Mouse (Mus musculus): ENCODE measurements around the gene Siah3. TPM values are rescaled to one million over a fixed set of nuclear protein-coding genes. Genes with fewer than 3 reads are reported as not detected.
A peak's percentile ranks its signal among the peaks of the same experiment; 100 is the strongest.

Siah3 gene
- total RNA-seq, 2 experiments from 2014 or later: 7.7 to 8.5 TPM

DNA sequence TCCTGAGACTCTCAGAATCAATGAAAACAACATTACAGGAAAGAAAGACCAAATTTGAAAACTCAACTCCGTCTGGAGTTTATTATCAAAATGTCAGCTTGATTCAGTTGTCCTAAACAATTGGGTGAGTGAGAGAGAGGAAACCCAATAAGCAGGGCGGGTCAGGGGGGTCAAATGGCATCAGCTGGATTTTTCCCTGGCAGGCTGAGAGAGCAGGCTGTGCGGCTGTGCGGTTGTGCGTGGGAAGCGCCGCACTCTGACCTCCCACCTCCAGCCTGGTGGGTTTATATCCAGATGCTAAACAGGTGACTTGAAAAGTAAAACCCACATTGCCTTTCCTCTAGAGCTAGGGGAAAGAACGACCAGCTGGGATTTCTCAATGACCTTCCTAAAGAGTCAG lies 85.9 kb downstream of the Siah3 start:
- no peak for TF ChIP-seq CTCF (conservative IDR thresholded peaks at IDR 0.05)
- DNase-seq (ENCODE audit: low spot score in 2 of 2): no peak
- no peak overlapping the region for H3K27ac ChIP-seq

DNA sequence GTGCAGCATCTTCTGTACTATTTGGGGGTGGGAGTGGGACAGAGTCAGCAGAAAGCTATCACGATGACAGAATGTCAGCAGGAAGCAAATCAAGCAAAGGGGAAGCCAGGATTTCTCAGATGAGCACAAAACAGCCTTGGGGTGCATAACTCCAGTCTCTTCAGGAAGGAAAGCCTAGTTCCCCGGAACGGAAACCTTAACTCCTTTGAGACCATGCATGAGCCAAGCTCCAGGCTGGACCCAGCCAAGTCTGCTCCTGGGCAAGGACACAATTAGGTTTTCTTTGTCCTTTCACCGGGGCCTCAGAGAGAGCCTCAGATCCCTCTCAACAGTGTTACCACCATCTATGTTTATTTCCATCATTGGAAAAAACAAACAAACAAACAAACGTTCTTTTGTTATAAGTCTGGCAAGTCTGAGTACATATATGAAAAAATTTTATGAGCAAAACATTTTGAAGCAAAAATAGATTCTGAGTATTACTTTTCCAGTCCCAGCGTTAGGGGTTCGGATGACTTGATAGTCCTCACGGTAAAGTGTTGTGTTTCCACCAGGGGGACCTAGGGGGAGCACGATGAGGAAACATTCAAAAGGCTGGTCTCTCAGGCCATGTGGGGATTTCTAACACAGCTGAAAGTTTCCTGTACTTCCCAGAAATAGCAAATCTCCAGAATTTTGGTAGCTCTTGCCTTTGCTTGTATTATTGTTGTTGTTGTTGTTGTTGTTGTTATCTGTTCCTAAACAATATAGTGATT lies 106.0 kb downstream of the Siah3 start:
- Histone ChIP-seq H3K27ac (no peak overlapping the region), H3K4me3 (no peak overlapping the region)
- TF ChIP-seq CTCF (conservative IDR thresholded peaks at IDR 0.05): peak; percentile 70
- no peak for DNase-seq (ENCODE audit: low spot score in 2 of 2)

More for the DNA sequence above, 85.9 kb downstream of the Siah3 start:
- no peak overlapping the region for H3K4me3 ChIP-seq

DNA sequence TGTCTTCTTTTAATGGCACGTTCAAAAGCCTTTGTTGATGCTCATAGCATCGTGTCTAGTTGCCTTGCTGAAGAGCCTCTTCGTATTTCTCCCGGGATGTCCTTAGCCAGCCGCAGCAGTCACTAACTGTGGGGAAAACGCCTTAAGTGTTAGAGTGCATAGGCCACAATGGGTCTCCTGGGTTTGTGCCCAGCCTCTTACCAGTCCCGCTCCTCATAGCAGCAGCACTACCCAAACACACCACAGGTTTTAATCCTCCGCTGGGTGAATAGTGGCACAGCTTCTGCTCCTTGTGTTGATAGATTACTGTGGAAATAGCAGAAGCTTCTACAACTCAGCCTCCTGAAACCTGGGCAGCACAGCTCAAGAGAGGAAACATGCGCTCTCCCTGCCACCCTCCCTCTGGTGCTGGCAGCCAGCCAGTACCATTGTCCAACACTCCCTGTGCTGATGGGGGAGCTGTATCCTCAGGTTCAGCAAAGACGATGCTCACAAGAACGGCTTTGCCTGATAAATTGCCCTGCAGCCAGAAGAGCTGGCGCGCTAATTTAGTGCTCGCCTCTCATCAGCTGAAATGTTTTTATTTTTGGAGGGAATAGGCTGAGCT lies 109.9 kb downstream of the Siah3 start:
- no peak overlapping the region for H3K4me3 ChIP-seq
- peak overlapping the region; percentile 30 for H3K27ac ChIP-seq
- DNase-seq (ENCODE audit: low spot score in 2 of 2): peak; percentile 43 to 66
- peak; percentile 32 for TF ChIP-seq CTCF (conservative IDR thresholded peaks at IDR 0.05)

DNA sequence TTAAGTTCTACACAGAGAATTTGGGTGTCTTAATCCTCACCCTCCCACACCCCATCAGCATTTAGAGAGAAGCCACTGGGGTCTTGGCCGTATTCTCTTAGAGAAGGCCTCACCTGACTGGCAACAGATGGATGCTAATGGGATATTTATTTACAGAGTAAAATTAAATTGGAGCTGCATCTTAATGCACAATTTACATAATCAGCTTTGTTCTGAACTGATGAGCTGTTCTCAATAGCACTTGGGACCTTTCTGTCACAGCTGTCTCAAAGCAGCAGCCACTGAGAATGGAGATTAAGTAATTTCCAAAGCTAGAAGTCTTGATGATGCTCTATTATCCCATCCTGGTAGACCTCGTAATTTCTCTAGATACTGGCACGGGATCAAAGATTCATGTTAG lies 110.5 kb downstream of the Siah3 start:
- Histone ChIP-seq H3K4me3 (no peak overlapping the region), H3K27ac (peak overlapping the region; percentile 30)
- no peak for TF ChIP-seq CTCF (conservative IDR thresholded peaks at IDR 0.05)
- no peak for DNase-seq (ENCODE audit: low spot score in 2 of 2)

DNA sequence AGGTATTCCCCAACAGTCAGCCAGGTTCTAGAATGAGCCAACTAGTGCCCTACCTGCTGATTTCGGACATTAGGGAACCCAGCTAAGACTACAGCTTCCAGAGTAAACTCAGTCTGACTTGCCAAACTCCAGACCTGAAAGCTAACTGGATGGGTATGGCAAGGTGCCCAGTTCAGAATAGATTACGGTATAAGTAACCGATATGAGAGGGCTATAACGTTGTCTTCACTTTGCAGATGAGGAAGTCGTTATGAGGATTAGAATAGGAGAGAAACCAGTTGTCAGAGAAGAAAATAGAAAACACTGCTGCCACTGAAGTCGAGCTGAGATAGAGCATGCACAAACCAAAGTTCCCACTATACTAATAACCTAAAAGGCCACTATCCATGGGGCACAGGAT lies 123.2 kb downstream of the Siah3 start:
- no peak for DNase-seq (ENCODE audit: low spot score in 2 of 2)
- TF ChIP-seq CTCF (conservative IDR thresholded peaks at IDR 0.05): no peak
- H3K27ac ChIP-seq: no peak overlapping the region
- H3K4me3 ChIP-seq: no peak overlapping the region

Other genes with a start within 250 kb of the Siah3 start
- not detected for gene Cpb2, start 213.7 kb upstream of the Siah3 start, total RNA-seq (2021)
- 10 to 100 TPM; 60.0 to 67.2 TPM for gene Zc3h13, start 171.6 kb upstream of the Siah3 start, total RNA-seq (2021)
- gene Spert, start 137.1 kb downstream of the Siah3 start, total RNA-seq (2021): not detected
- not detected for gene Erich6b, start 186.3 kb downstream of the Siah3 start, total RNA-seq (2021)